8 mouse cellular contexts compared by ENCODE assay signal in genomic region chr11:119392800-119393482, GRCm38 (mm10). TPM values are rescaled to one million over a fixed set of nuclear protein-coding genes. Genes with fewer than 3 reads are reported as not detected.
DNase-seq lines count a peak whose midpoint lies in the region; ATAC-seq and TF ChIP-seq lines count a peak whose summit lies in the region.

Rnf213 (plus strand) TSS chr11:119393100.

- H3K9me3 ChIP-seq in limb, embryonic 11.5 days (ENCODE audit: control insufficient read depth, low read length) = no peaks in the 10 kb centered on the region
- no peaks in the 10 kb centered on the region for H3K9me3 ChIP-seq in midbrain, embryonic 11.5 days (ENCODE audit: control insufficient read depth, low read length)

- peak; percentile 57 for ATAC-seq in inflammation-experienced regulatory T-cells, adult 6 months
- 0 out of 2 replicates have a peak, but pooled peaks have one; percentile 44 for ATAC-seq in limb, embryonic 11.5 days (ENCODE audit: insufficient number of reproducible peaks, low FRiP score, low TSS enrichment, low read depth)
- ATAC-seq in midbrain, embryonic 11.5 days (ENCODE audit: low FRiP score) = peak; percentile 43; the same call in 1 of the 2 replicates

- H3K4me2 ChIP-seq in limb, embryonic 11.5 days (ENCODE audit: low read depth, severe bottlenecking) = peak within 1 kb of the TSS; percentile 85
- peak within 1 kb of the TSS; percentile 77 for H3K4me2 ChIP-seq in midbrain, embryonic 11.5 days

- H3K4me1 ChIP-seq in cerebellum, adult 2 months (ENCODE audit: control insufficient read depth, insufficient read depth, low read length) = peaks cover 3% of the 10 kb centered on the region; the same call in 1 of the 2 replicates
- peaks cover 11% of the 10 kb centered on the region for H3K4me1 ChIP-seq in limb, embryonic 11.5 days (ENCODE audit: control insufficient read depth, insufficient read depth, low read length)
- H3K4me1 ChIP-seq in midbrain, embryonic 11.5 days (ENCODE audit: control insufficient read depth, insufficient read depth, low read length) = peaks cover 19% of the 10 kb centered on the region

- intact Hi-C loops in gastrocnemius, postnatal 36 days (cut with DNase I) = no loop called here

- WGBS in cerebellum, adult 2 months = 4% methylated on average over 19 of the region's 19 CpGs
- 2% methylated on average over 19 of the region's 19 CpGs for WGBS in limb, embryonic 11.5 days
- under 1% methylated on average over 19 of the region's 19 CpGs for WGBS in midbrain, embryonic 11.5 days

- H3K27me3 ChIP-seq in cerebellum, adult 2 months (ENCODE audit: control insufficient read depth, insufficient read depth, low read length) = no peaks in the 10 kb centered on the region
- peaks cover 32% of the 10 kb centered on the region for H3K27me3 ChIP-seq in limb, embryonic 11.5 days (ENCODE audit: control insufficient read depth, insufficient read depth, low read length)
- H3K27me3 ChIP-seq in midbrain, embryonic 11.5 days (ENCODE audit: control insufficient read depth, insufficient read depth, low read length) = peaks cover 80% of the 10 kb centered on the region

- no peak within 1 kb of the TSS for H3K27ac ChIP-seq in cerebellum, adult 2 months (ENCODE audit: insufficient read depth, low read length)
- no peak within 1 kb of the TSS for H3K27ac ChIP-seq in limb, embryonic 11.5 days (replicated peaks; ENCODE audit: low read depth, low read length)
- H3K27ac ChIP-seq in midbrain, embryonic 11.5 days (ENCODE audit: low read depth, low read length) = no peak within 1 kb of the TSS

- TF ChIP-seq POLR2A in cerebellum, adult 2 months (IDR thresholded peaks at IDR 0.05; ENCODE audit: borderline replicate concordance, insufficient read depth, low read length) = no peak

- H3K4me3 ChIP-seq in cerebellum, adult 2 months (replicated peaks; ENCODE audit: insufficient read depth, low read depth, low read length) = peak within 1 kb of the TSS; percentile 62
- H3K4me3 ChIP-seq in limb, embryonic 11.5 days (ENCODE audit: low read depth, low read length) = peak within 1 kb of the TSS; percentile 34
- H3K4me3 ChIP-seq in midbrain, embryonic 11.5 days (ENCODE audit: low read depth, low read length) = peak within 1 kb of the TSS; percentile 39

- no peaks in the 10 kb centered on the region for H3K36me3 ChIP-seq in limb, embryonic 11.5 days (ENCODE audit: control insufficient read depth, insufficient read depth, low read length)
- no peaks in the 10 kb centered on the region for H3K36me3 ChIP-seq in midbrain, embryonic 11.5 days (ENCODE audit: control insufficient read depth, insufficient read depth, low read length)

- peak within 1 kb of the TSS; percentile 51 for H3K9ac ChIP-seq in limb, embryonic 11.5 days (ENCODE audit: low read length)
- peak within 1 kb of the TSS; percentile 54; the same call in 1 of the 2 replicates for H3K9ac ChIP-seq in midbrain, embryonic 11.5 days (ENCODE audit: low read length)

- no peak for TF ChIP-seq CTCF in cerebellum, adult 2 months (IDR thresholded peaks at IDR 0.05; ENCODE audit: borderline replicate concordance, insufficient read depth, low read depth, low read length)

- DNase-seq in cerebellum, adult 2 months = peak in 1 of 2 experiments; percentile 30
- DNase-seq in cerebellum, adult 11-12 months = no peak
- peak; percentile 73 for DNase-seq in embryo, embryonic 10.5 days (ENCODE audit: low spot score)
- peak; percentile 39 to 58 for DNase-seq in gastrocnemius, postnatal 36 days
- peak; percentile 73 for DNase-seq in limb, embryonic 11.5 days (ENCODE audit: low spot score)
- DNase-seq in midbrain, embryonic 11.5 days (ENCODE audit: low spot score, missing footprints) = peak; percentile 93
- peak; percentile 54 for DNase-seq in skeletal muscle tissue, adult 2 months (ENCODE audit: low read depth, low spot score)

RNA-seq across cellular contexts. Expression of gene Rnf213, which starts in this region (rescaled TPM):
- polyA plus RNA-seq in cerebellum, adult 2 months (2012; rRNA removed) = 7.3 and 7.5 TPM in 2 replicates
- total RNA-seq in gastrocnemius, postnatal 36 days (2021) = 1 to 10 TPM; 4.6 to 4.9 TPM
- 10 to 100 TPM; 33.9 to 48.2 (median 43.3) TPM for polyA plus RNA-seq in inflammation-experienced regulatory T-cells, adult 6 months (2017; shearing (Covaris generic))
- polyA plus RNA-seq in limb, embryonic 11.5 days (2014; fragmentation: Nextera tagmentation; extraction: Ambion mirVana) = 3.1 and 3.5 TPM in 2 replicates
- polyA plus RNA-seq in midbrain, embryonic 11.5 days (2014; fragmentation: Nextera tagmentation; extraction: Ambion mirVana) = 1.4 and 1.7 TPM in 2 replicates
